Mouse (Mus musculus) retina, embryonic 14.5 days (tissue): ENCODE measurements at regions not wholly inside any gene's neighbourhood (a gene's known extent, or its start where the extent isn't known, plus 50 kb on each side); places are given as distances from the start of the nearest gene placed in this dataset.

Experiments used
- DNase-seq: peaks from one replicate; pipeline ENCODE4 v3.0.0-alpha.2; 2015; ENCODE audit warnings: low spot score

DNA sequence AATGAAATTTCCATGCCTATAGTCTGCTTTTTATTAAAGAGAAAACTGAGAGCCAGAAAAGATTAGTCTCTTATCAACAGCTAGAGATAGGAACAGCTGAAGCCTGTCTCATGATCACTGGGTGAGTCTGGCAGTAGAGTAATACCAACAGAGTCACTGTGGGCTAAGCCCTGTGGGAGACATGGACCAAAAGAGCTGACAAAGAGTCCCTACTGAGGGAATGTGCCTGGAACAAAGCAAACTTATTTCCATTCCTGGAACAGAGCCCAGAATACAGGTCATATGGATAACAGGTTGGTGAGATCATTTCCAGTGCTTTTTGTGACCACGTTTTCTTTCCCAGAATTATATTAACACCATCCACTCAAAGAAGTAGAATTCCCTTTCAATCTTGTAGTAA, 237.4 kb downstream of the Tmsb4x start:
- DNase-seq = no peak

GRCm38 (mm10) chrX:166964656-166965582, 244.2 kb downstream of the Tmsb4x start:
- no peak for DNase-seq

DNA sequence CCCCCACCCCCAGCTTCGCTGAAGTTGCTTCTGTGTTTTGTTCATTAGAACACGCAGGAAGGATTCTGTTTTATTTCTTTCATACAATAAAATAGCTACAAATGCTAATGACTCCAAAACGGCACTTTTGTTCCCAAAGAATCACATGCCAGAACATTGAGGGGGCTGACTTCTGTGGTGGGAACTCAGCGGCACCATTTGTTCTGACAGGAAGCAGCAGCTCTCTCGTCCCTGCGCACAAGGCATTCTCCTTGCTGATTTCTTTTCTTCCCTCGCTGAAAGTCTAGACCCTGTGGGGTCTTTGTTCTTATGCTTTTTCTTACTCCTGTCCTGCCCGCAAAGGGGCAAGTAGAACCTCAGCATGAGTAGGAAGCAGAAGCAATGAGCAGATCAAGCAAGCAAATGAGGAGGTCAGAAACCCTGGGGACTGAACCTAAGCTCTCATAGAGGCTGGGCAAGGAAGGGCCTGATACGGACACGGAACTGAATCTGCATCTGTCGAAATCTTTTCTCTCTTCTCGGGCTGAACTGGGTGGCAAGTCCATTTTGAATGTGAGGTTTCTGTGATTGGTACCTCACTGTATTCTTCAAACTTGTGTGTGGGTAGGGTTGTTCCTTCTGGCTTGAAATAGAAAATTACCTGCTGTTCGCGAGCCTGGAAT, 256.5 kb downstream of the Tmsb4x start:
- no peak for DNase-seq

GRCm38 (mm10) chrX:166951011-166951410, 258.1 kb downstream of the Tmsb4x start:
- DNase-seq = no peak

DNA sequence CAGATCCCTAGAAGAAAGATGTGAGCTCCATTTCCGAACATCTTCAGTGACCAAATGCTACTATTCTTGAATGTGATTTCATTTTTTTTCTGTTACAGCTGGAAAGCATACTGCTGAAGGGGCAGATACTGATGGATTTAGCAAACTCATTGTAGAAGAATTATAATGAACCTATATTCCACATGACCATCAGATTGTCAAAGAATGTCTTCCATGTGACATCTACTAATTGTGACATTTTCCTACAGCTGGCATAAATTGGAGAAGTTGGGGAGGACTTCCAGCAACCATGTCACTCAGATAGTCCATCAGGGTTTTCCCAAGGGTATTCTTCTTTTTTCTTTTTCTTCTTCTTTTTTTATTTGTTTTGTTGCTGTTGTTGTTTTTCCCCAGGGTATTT, 263.2 kb downstream of the Tmsb4x start:
- DNase-seq = no peak

GRCm38 (mm10) chrX:166945476-166945875, 263.6 kb downstream of the Tmsb4x start:
- no peak for DNase-seq

- no peak for DNase-seq
Measured at GRCm38 (mm10) chrX:166933766-166934165, 275.3 kb downstream of the Tmsb4x start.

- DNase-seq = no peak
Measured at GRCm38 (mm10) chrX:166932472-166932871, 276.6 kb downstream of the Tmsb4x start.

GRCm38 (mm10) chrX:166931048-166931447, 278.1 kb downstream of the Tmsb4x start:
- no peak for DNase-seq

DNA sequence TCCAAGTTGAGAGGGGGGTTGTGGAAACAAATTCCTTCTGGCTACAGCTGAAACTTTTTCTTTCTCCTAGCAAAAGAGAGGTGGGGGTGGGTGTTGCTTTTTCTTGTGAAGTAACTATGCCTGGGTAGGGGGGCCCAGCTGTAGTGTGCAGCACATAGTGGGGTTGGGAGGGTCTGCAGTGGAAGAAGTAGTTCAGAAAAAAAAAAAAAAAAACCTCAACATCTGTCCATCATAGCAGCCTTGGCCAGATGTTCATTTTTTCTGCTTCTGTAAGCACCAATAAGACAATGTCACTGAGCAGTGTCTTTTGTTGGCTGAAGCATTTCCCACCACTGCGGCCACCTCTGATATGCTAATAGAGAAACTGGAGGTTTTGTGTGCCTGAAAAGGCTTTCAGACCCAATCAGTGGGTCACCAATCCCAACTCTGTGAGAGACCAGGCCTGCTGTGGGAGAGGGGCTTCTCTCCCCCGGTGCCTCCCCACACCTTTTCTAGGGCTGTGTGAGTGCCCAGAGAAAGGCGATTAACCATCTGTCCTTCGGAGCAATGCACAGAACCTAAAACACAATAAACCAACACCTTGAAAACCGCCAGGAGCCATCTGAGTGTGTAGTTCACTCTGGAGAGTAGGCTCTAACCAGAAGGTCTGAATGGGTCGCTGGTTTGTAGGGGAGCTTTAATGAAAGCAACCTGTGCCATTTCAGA, 279.2 kb downstream of the Tmsb4x start:
- DNase-seq = peak; percentile 44

DNA sequence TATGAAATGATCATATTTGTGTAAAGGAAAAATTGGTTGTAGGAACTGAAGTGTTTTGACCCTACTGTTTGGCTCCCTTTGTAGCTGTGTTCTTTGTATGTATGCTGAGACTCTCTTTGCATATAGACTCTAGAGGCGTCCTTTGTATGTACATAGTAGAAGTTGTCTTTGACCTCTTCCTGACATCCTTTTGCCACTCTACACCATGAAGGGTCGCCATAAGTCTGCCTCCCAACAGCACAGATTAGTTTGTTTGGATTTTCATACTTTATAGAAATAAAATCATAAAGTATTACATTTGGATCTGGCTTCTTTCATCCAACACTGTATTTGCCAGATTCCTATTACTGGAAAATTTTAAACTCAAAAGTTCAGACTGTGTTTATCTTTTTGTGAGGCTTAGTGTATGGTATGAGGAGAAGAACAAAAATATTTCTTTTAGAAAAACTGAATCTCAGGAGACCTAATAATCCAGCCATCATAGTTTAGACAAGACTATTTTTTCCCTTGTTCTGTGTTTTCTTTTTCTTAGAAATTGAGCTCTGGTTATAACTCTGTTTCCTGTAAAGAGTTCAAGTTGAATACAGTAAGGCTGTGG, 293.7 kb downstream of the Tmsb4x start:
- DNase-seq = no peak

GRCm38 (mm10) chrX:166906602-166907001, 302.5 kb downstream of the Tmsb4x start:
- DNase-seq = no peak

GRCm38 (mm10) chrX:166900761-166901160, 308.4 kb downstream of the Tmsb4x start:
- DNase-seq = no peak

- DNase-seq = no peak
Measured at GRCm38 (mm10) chrX:166895199-166895598, 309.7 kb upstream of the Egfl6 start.

GRCm38 (mm10) chrX:166886417-166886816, 300.9 kb upstream of the Egfl6 start:
- DNase-seq = no peak

DNA sequence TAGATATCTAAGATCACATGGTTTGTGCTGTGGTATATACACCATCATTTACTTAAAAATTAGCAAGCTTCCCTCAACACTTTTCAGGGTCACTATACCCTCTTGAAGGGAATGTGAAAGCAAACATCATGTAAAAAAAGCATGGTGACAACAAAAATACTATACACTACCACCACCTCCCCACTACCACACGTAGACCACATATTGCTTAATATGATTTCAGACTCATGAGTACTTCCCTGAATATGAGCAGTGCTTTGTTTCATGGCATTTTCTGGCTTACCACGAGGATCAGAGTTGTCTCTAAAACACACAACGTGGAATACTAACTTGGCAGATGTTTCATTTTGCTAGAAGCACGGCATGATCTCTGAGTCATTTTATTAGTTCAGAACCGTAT, 284.0 kb upstream of the Egfl6 start:
- no peak for DNase-seq

DNA sequence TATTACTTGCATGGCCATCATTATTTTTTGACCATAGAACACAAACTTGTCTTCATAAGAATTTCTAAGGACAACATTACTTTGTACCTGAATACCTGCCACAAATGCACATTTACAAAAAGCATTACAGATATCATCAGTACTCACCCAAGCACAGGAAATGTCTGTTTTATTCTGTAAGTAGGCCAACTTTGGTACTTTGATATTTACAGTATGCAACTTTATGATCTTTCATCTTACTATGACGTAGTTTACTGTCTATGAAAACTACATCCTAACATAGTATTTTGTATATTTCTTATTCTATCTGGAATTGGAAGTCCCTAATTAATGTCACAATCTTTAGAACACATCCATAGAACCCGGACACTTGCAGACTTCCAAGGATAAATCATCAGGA, 282.2 kb upstream of the Egfl6 start:
- DNase-seq = no peak
